Mouse (Mus musculus) ovary, adult 18-20 months (tissue): ENCODE measurements around the gene Fmnl1.

Source experiments
- DNase-seq: peaks from one replicate; pipeline ENCODE4 v3.0.0; 2022; ENCODE audit warnings: low spot score, mixed read lengths

Gene Fmnl1

GRCm38 (mm10) chr11:103170494-103171285, at the start of gene Fmnl1:
Gene Fmnl1 (plus strand): TSS chr11:103171107.
- no peak for DNase-seq

- peak; percentile 45 for DNase-seq
Observed at GRCm38 (mm10) chr11:103131701-103132575, 39.0 kb upstream of the Fmnl1 start, which contains the start of gene Hexim2. Gene Hexim2 (plus strand): TSS chr11:103132429.

GRCm38 (mm10) chr11:103132576-103133455, 38.1 kb upstream of the Fmnl1 start:
- peak; percentile 100 for DNase-seq

GRCm38 (mm10) chr11:103133456-103134185, 37.3 kb upstream of the Fmnl1 start:
- DNase-seq: no peak

GRCm38 (mm10) chr11:103134221-103134620, 36.7 kb upstream of the Fmnl1 start:
- no peak for DNase-seq

- no peak for DNase-seq
Observed at GRCm38 (mm10) chr11:103136039-103136577, 34.8 kb upstream of the Fmnl1 start.

GRCm38 (mm10) chr11:103139951-103140762, 30.8 kb upstream of the Fmnl1 start:
- DNase-seq: no peak

- no peak for DNase-seq
Observed at GRCm38 (mm10) chr11:103140763-103141100, 30.2 kb upstream of the Fmnl1 start.

- peak; percentile 74 for DNase-seq
Observed at GRCm38 (mm10) chr11:103141101-103141943, 29.6 kb upstream of the Fmnl1 start.

- peak; percentile 51 for DNase-seq
Observed at GRCm38 (mm10) chr11:103141944-103142255, 29.0 kb upstream of the Fmnl1 start.

GRCm38 (mm10) chr11:103142441-103143182, 28.3 kb upstream of the Fmnl1 start:
- peak; percentile 77 for DNase-seq

GRCm38 (mm10) chr11:103144309-103145285, 26.3 kb upstream of the Fmnl1 start:
- DNase-seq: peak; percentile 65

GRCm38 (mm10) chr11:103146386-103146785, 24.5 kb upstream of the Fmnl1 start:
- no peak for DNase-seq

GRCm38 (mm10) chr11:103147766-103148165, 23.1 kb upstream of the Fmnl1 start:
- DNase-seq: no peak

GRCm38 (mm10) chr11:103149771-103150170, 21.1 kb upstream of the Fmnl1 start:
- DNase-seq: no peak

- peak; percentile 90 for DNase-seq
Observed at GRCm38 (mm10) chr11:103158621-103159478, 12.1 kb upstream of the Fmnl1 start.
